Mouse (Mus musculus) R1 (cell line): ENCODE data around the gene Nipa2.
"Not testable (repeated sequence)": the region's sequence is repeated elsewhere in the genome, so short reads cannot be mapped to it uniquely, and the experiment has no call there.

Experiments
- DNase-seq: peaks from one replicate; pipeline ENCODE4 v3.0.0-alpha.2; 2018; ENCODE audit warnings: low read depth, low spot score

The Nipa2 gene

GRCm38 (mm10) chr7:55938341-55938740 is 23.9 kb downstream of the Nipa2 start:
- DNase-seq = no peak

DNA sequence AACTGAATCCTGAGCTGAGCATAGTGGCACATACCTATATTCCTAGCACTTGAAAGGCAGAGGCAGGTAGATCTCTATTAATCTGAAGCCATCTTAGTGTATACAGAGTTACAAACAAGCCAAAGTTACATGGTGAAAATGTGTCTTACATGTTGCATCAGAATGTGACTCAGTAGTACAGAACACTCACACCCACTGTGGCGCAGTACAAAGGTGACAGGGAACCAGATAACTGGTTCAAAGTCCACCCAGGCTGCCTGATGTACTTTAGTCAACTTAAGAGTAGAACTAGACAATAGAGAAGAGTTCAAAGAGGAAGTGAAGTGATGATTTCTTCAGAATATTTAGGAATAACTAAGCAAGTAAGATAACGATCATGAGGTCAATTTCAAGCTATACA is 27.3 kb downstream of the Nipa2 start:
- no peak for DNase-seq

DNA sequence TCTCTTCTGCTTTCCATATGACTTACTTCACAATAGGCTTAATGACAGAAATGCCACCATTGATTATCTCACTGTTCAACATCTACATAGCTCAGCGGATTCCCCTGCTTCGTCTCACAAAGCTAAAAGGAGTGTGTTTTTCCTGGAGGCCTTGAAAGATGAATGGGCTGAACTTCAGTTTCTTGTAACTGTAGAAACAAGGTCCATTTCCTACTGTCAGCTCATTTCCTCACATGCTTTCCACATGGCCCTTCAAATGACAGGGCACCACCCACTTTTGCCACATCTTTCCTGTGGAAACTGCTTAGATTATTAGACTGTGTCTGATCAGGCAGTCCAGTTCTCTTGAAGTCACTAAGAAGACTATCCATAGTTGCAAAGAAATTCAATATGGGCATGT is 33.6 kb downstream of the Nipa2 start:
- no peak for DNase-seq

DNA sequence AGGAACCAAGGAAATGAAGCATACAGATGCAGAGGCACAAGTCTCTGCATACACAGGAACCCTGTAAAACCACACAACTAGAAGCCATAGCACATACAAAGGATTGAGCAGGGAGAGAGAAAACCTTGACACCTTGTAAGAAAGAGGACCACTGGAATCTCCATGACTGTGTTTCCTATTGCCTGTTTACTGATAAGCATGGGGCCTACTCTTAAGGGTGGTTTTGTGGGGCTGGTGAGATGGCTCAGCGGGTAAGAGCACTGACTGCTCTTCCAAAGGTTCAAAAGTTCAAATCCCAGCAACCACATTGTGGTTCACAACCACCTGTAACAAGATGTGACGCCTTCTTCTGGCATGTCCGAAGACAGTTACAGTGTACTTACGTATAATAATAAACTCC is 35.0 kb downstream of the Nipa2 start:
- DNase-seq = no peak

GRCm38 (mm10) chr7:55918365-55918764 is 43.9 kb downstream of the Nipa2 start:
- DNase-seq = not testable (repeated sequence)

GRCm38 (mm10) chr7:55912118-55912517 is 50.2 kb downstream of the Nipa2 start:
- DNase-seq = no peak

GRCm38 (mm10) chr7:55911371-55911770 is 50.9 kb downstream of the Nipa2 start:
- DNase-seq = no peak

DNA sequence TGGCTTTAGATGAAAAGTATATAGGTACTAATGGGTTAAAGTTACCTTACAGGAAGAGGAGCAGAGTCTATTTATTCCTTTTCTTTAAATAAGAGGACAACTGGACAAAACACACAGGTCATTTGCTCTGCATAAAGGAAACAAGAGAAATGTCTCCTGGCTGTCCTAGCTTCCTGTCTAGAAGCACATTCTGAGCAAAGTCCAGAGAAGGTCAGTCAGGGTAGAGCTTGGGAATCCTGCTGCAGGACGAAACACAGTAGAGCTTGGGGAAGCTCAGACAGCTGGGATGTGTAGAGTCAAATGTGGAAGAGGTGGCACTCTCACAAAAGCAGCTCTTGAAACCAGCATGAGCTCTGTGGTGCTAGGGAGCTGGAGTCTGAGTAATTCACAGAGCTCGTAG is 51.9 kb downstream of the Nipa2 start:
- DNase-seq = no peak

DNA sequence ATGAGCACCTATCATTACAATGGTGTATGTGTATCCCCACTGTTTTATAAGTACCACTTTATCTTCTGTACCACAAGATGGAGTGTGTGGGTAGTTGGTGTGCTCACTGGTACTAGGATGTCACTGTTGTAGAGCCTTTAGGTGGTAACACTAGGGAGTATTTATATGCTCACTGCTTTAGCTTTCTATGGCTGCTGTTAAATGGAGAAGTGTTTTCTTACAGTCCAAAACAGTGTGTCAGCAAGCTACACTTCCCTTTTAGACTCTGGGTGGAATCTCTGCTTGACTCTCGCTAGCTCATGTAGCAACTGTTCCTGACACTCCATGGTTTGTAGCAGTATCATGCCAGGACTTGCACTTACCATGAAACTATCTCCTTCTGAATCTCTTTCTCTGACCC is 52.8 kb downstream of the Nipa2 start:
- DNase-seq = no peak

DNA sequence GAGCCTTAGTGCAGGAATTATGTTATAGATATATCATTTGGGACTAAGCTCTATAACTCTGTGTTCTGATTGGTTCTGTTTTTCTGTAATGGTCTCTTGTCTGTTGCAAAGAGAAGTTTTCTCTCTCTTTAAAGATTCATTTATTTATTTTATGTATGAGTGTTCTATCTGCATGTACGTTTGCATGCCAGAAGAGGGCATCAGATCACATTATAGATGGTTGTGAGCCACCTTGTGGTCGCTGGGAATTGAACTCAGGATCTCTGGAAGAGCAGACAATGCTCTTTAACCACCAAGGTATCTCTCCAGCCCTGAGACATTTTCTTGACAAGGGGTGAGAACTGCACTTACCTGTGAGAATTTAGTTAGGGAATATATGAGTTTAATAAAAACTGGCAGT is 56.8 kb downstream of the Nipa2 start:
- no peak for DNase-seq

DNA sequence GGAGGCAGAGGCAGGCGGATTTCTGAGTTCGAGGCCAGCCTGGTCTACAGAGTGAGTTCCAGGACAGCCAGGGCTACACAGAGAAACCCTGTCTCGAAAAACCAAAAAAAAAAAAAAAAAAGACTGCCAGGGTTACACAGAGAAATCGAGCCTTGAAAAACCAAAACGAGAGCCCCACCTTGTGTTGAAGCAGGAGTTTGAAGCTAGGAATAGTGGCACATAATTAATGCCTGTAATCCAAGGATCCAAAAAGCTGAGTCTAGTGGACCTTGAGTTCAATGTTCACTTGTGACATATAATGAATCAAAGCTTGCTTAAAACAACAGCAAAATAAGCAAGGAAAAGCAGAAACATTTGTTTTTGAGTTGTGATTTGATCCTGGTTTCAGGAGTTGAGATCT is 58.5 kb downstream of the Nipa2 start:
- no peak for DNase-seq

DNA sequence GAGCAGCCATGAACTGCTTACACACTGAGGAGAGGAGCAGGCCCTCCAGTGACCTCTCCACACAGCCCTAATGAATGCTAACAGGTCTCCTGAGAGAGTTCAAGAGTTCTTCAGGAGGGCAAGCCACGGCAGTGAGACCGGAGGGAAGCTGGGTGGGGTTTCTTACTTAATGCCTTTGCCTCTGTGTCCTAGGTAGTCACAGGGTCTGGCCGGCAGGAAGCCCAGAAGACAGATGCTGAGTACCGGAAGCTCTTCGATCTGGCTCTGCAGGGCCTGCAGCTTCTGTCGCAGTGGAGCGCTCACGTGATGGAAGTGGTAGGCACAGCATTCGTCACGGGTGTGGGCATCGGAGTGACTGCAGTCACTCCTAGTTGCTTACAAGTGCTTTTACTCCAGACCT is 70.5 kb downstream of the Nipa2 start:
- peak; percentile 85 for DNase-seq

GRCm38 (mm10) chr7:55890731-55891130 is 71.5 kb downstream of the Nipa2 start:
- no peak for DNase-seq

GRCm38 (mm10) chr7:55889996-55890395 is 72.3 kb downstream of the Nipa2 start:
- no peak for DNase-seq

DNA sequence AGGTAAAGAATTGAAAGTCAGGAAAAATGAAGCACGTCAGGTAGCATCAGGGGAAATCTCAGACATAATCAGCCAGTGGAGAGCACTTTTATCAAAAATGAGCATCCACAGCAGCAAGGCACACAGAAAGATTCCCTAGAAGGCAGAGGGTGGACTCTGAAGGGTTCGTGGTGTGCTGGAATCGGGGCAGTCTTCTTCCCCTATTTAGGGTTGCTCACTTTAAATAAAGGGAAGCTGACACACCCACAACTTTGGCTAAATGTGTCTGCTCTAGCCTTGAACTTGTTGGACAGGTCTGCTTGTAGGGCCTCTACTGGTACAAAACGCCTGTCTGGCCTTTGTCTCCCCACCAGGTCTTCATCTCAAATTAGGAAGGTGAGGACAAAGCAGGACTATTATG is 73.7 kb downstream of the Nipa2 start:
- DNase-seq = no peak
